Mouse (Mus musculus) kidney, adult 2 months (tissue): ENCODE measurements at regions not wholly inside any gene's neighbourhood (a gene's known extent, or its start where the extent isn't known, plus 50 kb on each side); places are given as distances from the start of the nearest gene placed in this dataset.

Source experiments
- CTCF ChIP-seq: fragments of 200-500 bp; conservative IDR thresholded peaks from 2 replicates; pipeline ENCODE4 v1.5.1; 2011; ENCODE audit warnings: low read depth, mild to moderate bottlenecking, control low read depth, low read length, moderate library complexity, mixed read lengths; ENCODE audit not compliant: insufficient read depth, insufficient read length
- POLR2A ChIP-seq: fragments of 200-500 bp; IDR thresholded peaks from one replicate; pipeline ENCODE4 v1.6.1; 2011; ENCODE audit warnings: low read depth, low read length, control low read depth

GRCm38 (mm10) chr1:184277001-184277400 lies 242.9 kb upstream of the 1700056E22Rik start:
- TF ChIP-seq POLR2A (no peak), CTCF (no peak)
